Mouse (Mus musculus): ENCODE results near the gene Mrps33. TPM values are rescaled to one million over a fixed set of nuclear protein-coding genes. Genes with fewer than 3 reads are reported as not detected.

Mrps33 gene
- total RNA-seq, 2 experiments from 2014 or later, result 108 to 110 TPM

DNA sequence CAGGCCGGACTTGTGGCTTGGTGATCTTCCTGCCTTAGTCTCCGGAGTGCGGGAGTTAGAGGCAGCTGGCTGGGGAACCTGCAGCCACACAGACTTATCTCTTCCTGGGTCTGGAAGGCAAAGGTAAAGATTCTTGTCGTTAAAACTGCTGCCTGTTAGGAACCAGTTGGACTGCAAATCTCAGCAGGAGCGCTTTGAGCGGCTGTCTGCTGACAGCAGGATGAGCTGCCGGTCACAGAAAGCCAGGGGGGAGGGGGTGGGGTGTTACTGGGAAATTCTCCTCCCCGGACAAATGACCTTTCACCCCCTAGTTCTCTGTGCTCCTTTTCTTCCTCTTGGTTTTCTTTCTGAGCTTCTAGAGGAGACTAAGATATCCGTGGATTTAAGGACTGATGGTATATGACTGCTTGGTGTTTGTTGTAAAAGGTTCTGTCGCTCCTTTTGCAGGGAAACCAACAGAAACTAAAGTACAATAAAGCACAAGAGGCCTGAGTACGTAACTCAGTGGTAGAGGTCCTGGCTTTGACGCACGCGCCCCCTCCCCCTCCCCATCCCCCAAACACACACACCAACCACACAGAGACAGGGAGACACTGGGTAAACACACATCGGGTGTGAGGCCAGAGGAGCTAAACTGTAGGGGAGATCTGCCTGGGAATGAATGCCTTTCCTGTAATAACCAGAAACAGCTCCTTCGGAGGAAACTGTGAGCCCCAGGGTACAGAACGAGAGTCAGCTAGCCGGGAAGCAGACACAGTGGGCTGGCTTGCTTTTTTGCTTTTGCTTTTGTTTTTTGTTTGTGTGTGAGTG, 29.7 kb downstream of the Mrps33 start:
- no peak for DNase-seq (ENCODE audit: low spot score in 2 of 2)

DNA sequence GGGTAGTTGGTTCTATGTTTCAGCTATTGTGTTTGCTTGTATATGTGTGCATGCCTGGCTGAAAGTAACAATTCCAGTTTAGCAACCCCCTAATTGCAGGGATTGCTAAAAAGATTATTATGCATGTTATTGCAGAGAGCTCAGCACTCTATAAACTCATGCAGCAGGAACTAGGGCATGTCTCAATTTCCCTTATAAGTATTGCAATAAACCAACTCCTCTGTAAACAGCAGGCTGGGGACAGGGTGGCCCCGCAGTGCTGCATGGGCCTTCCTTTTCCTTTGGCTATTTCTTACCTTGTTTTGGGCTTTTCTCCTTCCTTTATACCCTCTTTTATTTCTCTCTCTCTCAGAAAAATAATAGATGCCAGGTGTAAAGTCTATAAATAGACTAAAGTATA, 32.3 kb downstream of the Mrps33 start:
- DNase-seq (ENCODE audit: low spot score in 2 of 2), result no peak

DNA sequence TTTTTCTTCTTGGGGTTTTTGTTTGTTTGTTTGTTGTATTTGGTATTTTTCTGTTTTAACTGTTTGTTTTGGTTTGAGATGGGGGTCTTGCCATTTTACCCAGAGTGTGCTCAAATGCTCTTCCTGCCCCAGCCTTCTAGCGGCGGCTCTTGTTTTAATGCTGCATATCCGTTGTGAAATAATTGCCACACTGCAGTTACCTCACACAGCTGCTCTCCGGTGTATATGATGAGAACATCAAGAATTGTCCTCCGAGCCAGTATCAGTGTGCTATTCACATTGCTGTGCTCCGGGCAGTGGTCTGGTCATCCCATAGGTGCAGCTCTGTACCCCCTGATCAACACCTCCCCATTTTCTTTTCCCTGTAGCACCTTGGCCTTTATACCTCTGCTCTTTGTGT, 34.5 kb downstream of the Mrps33 start:
- no peak for DNase-seq (ENCODE audit: low spot score in 2 of 2)

DNA sequence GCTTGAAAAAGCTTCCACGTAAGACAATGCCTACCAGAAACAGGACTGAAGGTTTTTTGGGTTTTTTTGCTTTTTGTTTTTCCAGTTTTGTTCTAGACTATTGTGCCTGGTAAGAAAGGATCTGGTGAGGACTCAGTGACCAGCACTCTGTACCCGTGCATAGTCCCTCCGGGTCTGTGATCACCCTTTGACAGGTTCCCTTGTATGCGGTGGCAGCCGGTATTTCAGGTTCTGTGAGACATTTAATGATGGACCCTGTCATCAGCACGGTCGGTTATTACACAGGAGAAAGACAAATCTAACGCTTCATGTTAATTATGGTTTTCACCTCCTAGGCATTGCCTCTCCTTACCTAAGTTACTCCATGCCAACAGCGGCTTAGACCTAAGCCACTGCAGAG, 35.8 kb downstream of the Mrps33 start:
- DNase-seq (ENCODE audit: low spot score in 2 of 2), result no peak

DNA sequence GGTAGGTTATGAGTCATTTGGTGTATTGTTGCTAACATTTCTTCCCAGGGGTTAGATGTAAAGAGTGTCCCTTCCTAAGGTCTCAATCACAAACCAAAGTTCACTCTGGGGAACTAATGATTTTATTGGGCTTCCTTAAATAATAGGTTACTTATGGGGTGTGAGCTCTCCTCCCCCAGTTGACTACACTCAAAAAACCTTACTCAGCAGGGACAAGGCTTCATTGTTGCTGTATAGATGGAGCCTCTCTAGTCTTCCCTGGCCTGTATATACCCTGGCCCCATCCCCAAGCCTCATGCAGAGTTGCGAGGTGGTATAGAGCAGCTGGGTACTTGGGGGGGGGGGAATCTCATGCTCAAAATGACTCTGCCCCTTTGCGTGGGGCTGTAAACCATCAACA, 53.6 kb downstream of the Mrps33 start:
- no peak for DNase-seq (ENCODE audit: low spot score in 2 of 2)

Other genes with a start within 250 kb of the Mrps33 start
- gene Adck2, start 237.1 kb downstream of the Mrps33 start, total RNA-seq (2021), result 10 to 100 TPM; 28.0 to 32.3 TPM
- gene Gm42420, start 225.2 kb downstream of the Mrps33 start, total RNA-seq (2021), result under 1 TPM in 1 of 2 experiments, not detected in 1; 0.88 TPM
- gene Ndufb2, start 218.4 kb downstream of the Mrps33 start, total RNA-seq (2021), result 100 to 1,000 TPM; 182 to 188 TPM
- 100 to 1,000 TPM in 1 of 2 experiments, 10 to 100 TPM in 1; 99.6 to 107 TPM for gene Braf, start 85.5 kb downstream of the Mrps33 start, total RNA-seq (2021)
- 100 to 1,000 TPM; 295 to 302 TPM for gene Tmem178b, start 62.3 kb upstream of the Mrps33 start, total RNA-seq (2021)

All from layer of hippocampus, postnatal 14 days (tissue).